17 mouse cellular contexts compared by ENCODE assay signal in genomic region chr6:72122515-72122914, GRCm38 (mm10).
"Had no signal": no experiment of that assay in that cellular context is flagged by ENCODE, and none has a peak within 500 bp of the region (broad histone marks: within the 10 kb centered on the region; RNA-seq: fewer than 3 reads in every experiment).

No protein-coding gene starts in this region.

- H3K4me1 ChIP-seq: limb, embryonic 12.5 days had no signal

- H3K4me3 ChIP-seq: limb, embryonic 12.5 days; liver, embryonic 15.5 days; lung, embryonic 15.5 days; myocyte; neural tube, embryonic 15.5 days had no signal

- DNase-seq: kidney, adult 8-10 months; kidney, postnatal 36 days; lung, postnatal 14 days; midbrain, embryonic 14.5 days; right cerebral cortex, adult 18-20 months; right cerebral cortex, postnatal 25 days; thymus, postnatal 36 days had no signal

- H3K36me3 ChIP-seq: limb, embryonic 12.5 days; lung, embryonic 15.5 days; neural tube, embryonic 15.5 days had no signal

- H3K4me2 ChIP-seq: hindbrain, embryonic 14.5 days; limb, embryonic 12.5 days; liver, embryonic 15.5 days; lung, embryonic 15.5 days; neural tube, embryonic 15.5 days had no signal

- H3K9ac ChIP-seq: hindbrain, embryonic 14.5 days; limb, embryonic 12.5 days; liver, embryonic 15.5 days; lung, embryonic 15.5 days; neural tube, embryonic 15.5 days had no signal

- ATAC-seq: intestine, embryonic 16.5 days had no signal

- H3K27ac ChIP-seq: hindbrain, embryonic 14.5 days; kidney, postnatal 0 days; limb, embryonic 12.5 days; lung, embryonic 15.5 days; macrophage; neural tube, embryonic 15.5 days; stomach, postnatal 0 days had no signal

- H3K27me3 ChIP-seq: limb, embryonic 12.5 days; liver, embryonic 15.5 days; lung, embryonic 15.5 days; neural tube, embryonic 15.5 days had no signal

- H3K9me3 ChIP-seq: limb, embryonic 12.5 days; liver, embryonic 15.5 days; lung, embryonic 15.5 days; neural tube, embryonic 15.5 days had no signal
